ENCODE assay signal across 15 mouse cellular contexts in genomic region chr4:142221757-142222072, GRCm38 (mm10). TPM values are rescaled to one million over a fixed set of nuclear protein-coding genes. Genes with fewer than 3 reads are reported as not detected.
DNase-seq lines count a peak whose midpoint lies in the region; ATAC-seq and TF ChIP-seq lines count a peak whose summit lies in the region.
"Had no signal": no experiment of that assay in that cellular context is flagged by ENCODE, and none has a peak within 500 bp of the region (broad histone marks: within the 10 kb centered on the region; RNA-seq: fewer than 3 reads in every experiment).

No protein-coding gene starts in this region.

- no peak overlapping the region for H3K4me2 ChIP-seq in heart, embryonic 16.5 days (ENCODE audit: low read depth, low read length)
- H3K4me2 ChIP-seq in lung, embryonic 14.5 days: no peak overlapping the region
- peak overlapping the region; percentile 28; the same call in 1 of the 2 replicates for H3K4me2 ChIP-seq in embryonic facial prominence, embryonic 13.5 days
- peak overlapping the region; percentile 42 for H3K4me2 ChIP-seq in limb, embryonic 13.5 days (replicated peaks)
- H3K4me2 ChIP-seq: forebrain, embryonic 13.5 days had no signal

- TF ChIP-seq EP300 in heart, adult 2 months (IDR thresholded peaks at IDR 0.05; ENCODE audit: insufficient read depth, low read depth, low read length): no peak

- no peaks in the 10 kb centered on the region for H3K79me2 ChIP-seq in heart, adult 2 months (replicated peaks; ENCODE audit: control insufficient read depth, insufficient read depth, low read length)

- no peak overlapping the region for H3K4me3 ChIP-seq in heart, embryonic 16.5 days (ENCODE audit: low read length)
- no peak overlapping the region for H3K4me3 ChIP-seq in heart, adult 2 months
- H3K4me3 ChIP-seq in lung, embryonic 14.5 days (ENCODE audit: low read depth, low read length): no peak overlapping the region
- no peak overlapping the region for H3K4me3 ChIP-seq in embryonic facial prominence, embryonic 13.5 days
- H3K4me3 ChIP-seq in limb, embryonic 13.5 days: no peak overlapping the region
- H3K4me3 ChIP-seq: forebrain, embryonic 13.5 days had no signal

- intact Hi-C loops in heart, adult 2 months (cut with DNase I): no loop called here

- no peak for TF ChIP-seq POLR2A in heart, adult 2 months (IDR thresholded peaks at IDR 0.05; ENCODE audit: insufficient read depth, low read depth, low read length)

- peaks cover 31% of the 10 kb centered on the region for H3K4me1 ChIP-seq in heart, embryonic 16.5 days (ENCODE audit: control insufficient read depth, insufficient read depth, low read length)
- peaks cover 5% of the 10 kb centered on the region; the same call in 1 of the 2 replicates for H3K4me1 ChIP-seq in heart, adult 2 months (ENCODE audit: control insufficient read depth, insufficient read depth, low read length)
- peaks cover 51% of the 10 kb centered on the region for H3K4me1 ChIP-seq in lung, embryonic 14.5 days (ENCODE audit: insufficient read depth)
- peaks cover 71% of the 10 kb centered on the region for H3K4me1 ChIP-seq in embryonic facial prominence, embryonic 13.5 days
- peaks cover 66% of the 10 kb centered on the region for H3K4me1 ChIP-seq in limb, embryonic 13.5 days

- 0 out of 2 replicates have a peak overlapping the region, but pooled peaks have one; percentile 34 for H3K27ac ChIP-seq in heart, embryonic 16.5 days (ENCODE audit: low read length)
- H3K27ac ChIP-seq in heart, adult 2 months: no peak overlapping the region
- peak overlapping the region; percentile 83 for H3K27ac ChIP-seq in lung, embryonic 14.5 days (ENCODE audit: low read depth)
- peak overlapping the region; percentile 82 for H3K27ac ChIP-seq in embryonic facial prominence, embryonic 13.5 days
- H3K27ac ChIP-seq in limb, embryonic 13.5 days: peak overlapping the region; percentile 82
- H3K27ac ChIP-seq: forebrain, embryonic 13.5 days; macrophage had no signal

- H3K27me3 ChIP-seq in heart, embryonic 16.5 days (ENCODE audit: control insufficient read depth, insufficient read depth, low read length): no peaks in the 10 kb centered on the region
- H3K27me3 ChIP-seq in heart, adult 2 months (ENCODE audit: control insufficient read depth, insufficient read depth, low read length): no peaks in the 10 kb centered on the region
- H3K27me3 ChIP-seq in lung, embryonic 14.5 days (ENCODE audit: insufficient read depth, low read length): no peaks in the 10 kb centered on the region
- H3K27me3 ChIP-seq in embryonic facial prominence, embryonic 13.5 days: no peaks in the 10 kb centered on the region
- no peaks in the 10 kb centered on the region for H3K27me3 ChIP-seq in limb, embryonic 13.5 days
- H3K27me3 ChIP-seq: forebrain, embryonic 13.5 days had no signal

- no peak for DNase-seq in heart, adult 2 months
- no peak for DNase-seq in lung, embryonic 14.5 days
- DNase-seq in lung, postnatal 4 days: no peak
- no peak for DNase-seq in cerebellum, adult 18-20 months
- no peak for DNase-seq in layer of hippocampus, adult 8-10 months (ENCODE audit: low spot score in 2 of 2)
- DNase-seq: adrenal gland, postnatal 10 days; gastrocnemius, postnatal 25 days; thymus, postnatal 4 days had no signal

- ATAC-seq in heart, embryonic 16.5 days (replicated peaks; ENCODE audit: extremely low read depth, insufficient read depth, low FRiP score): no peak
- ATAC-seq in lung, embryonic 14.5 days (ENCODE audit: insufficient read depth): no peak
- peak; percentile 28; the same call in 1 of the 2 replicates for ATAC-seq in embryonic facial prominence, embryonic 13.5 days (ENCODE audit: insufficient number of reproducible peaks, insufficient read depth, low FRiP score, low TSS enrichment, low read depth)
- ATAC-seq in limb, embryonic 13.5 days (ENCODE audit: low FRiP score, low read depth): peak; percentile 60
- ATAC-seq: CD4-positive, CD25-positive, alpha-beta regulatory T cell, adult 4 months; forebrain, embryonic 13.5 days; inflammation-experienced regulatory T-cells, adult 6 months had no signal

- H3K9ac ChIP-seq in heart, embryonic 16.5 days (ENCODE audit: low read length): no peak overlapping the region
- no peak overlapping the region for H3K9ac ChIP-seq in heart, adult 2 months (ENCODE audit: low read depth, low read length)
- no peak overlapping the region for H3K9ac ChIP-seq in lung, embryonic 14.5 days
- H3K9ac ChIP-seq in embryonic facial prominence, embryonic 13.5 days: no peak overlapping the region
- no peak overlapping the region for H3K9ac ChIP-seq in limb, embryonic 13.5 days
- H3K9ac ChIP-seq: forebrain, embryonic 13.5 days had no signal

- no peak for TF ChIP-seq CTCF in heart, adult 2 months (IDR thresholded peaks at IDR 0.05)
- no peak for TF ChIP-seq CTCF in lung, embryonic 14.5 days (IDR thresholded peaks at IDR 0.05; ENCODE audit: low read depth)

- no peaks in the 10 kb centered on the region for H3K9me3 ChIP-seq in heart, embryonic 16.5 days (replicated peaks; ENCODE audit: control insufficient read depth, low read length)
- no peaks in the 10 kb centered on the region for H3K9me3 ChIP-seq in lung, embryonic 14.5 days (ENCODE audit: low read depth, low read length)
- no peaks in the 10 kb centered on the region for H3K9me3 ChIP-seq in embryonic facial prominence, embryonic 13.5 days
- no peaks in the 10 kb centered on the region for H3K9me3 ChIP-seq in limb, embryonic 13.5 days
- H3K9me3 ChIP-seq: forebrain, embryonic 13.5 days had no signal

- WGBS in heart, embryonic 16.5 days: 41% methylated on average over 5 of the region's 5 CpGs
- WGBS in heart, adult 2 months: 60% methylated on average over 5 of the region's 5 CpGs
- WGBS in lung, embryonic 14.5 days: 26% methylated on average over 5 of the region's 5 CpGs
- 21% methylated on average over 5 of the region's 5 CpGs for WGBS in embryonic facial prominence, embryonic 13.5 days
- WGBS in limb, embryonic 13.5 days: 14% methylated on average over 5 of the region's 5 CpGs

- H3K36me3 ChIP-seq in heart, embryonic 16.5 days (ENCODE audit: control insufficient read depth, insufficient read depth): no peaks in the 10 kb centered on the region
- no peaks in the 10 kb centered on the region for H3K36me3 ChIP-seq in heart, adult 2 months (ENCODE audit: control insufficient read depth, insufficient read depth, low read length)
- H3K36me3 ChIP-seq in lung, embryonic 14.5 days (ENCODE audit: insufficient read depth): no peaks in the 10 kb centered on the region
- H3K36me3 ChIP-seq in embryonic facial prominence, embryonic 13.5 days: no peaks in the 10 kb centered on the region
- H3K36me3 ChIP-seq in limb, embryonic 13.5 days: no peaks in the 10 kb centered on the region

RNA-seq across cellular contexts. Expression of gene Kazn, which starts 17.5 kb away (rescaled TPM):
- polyA plus RNA-seq in heart, embryonic 16.5 days (2015; fragmentation: Nextera tagmentation; extraction: Ambion mirVana): 5.8 and 6.5 TPM in 2 replicates
- total RNA-seq in heart, adult 2 months (2021): 1 to 10 TPM; 2.4 to 3.4 TPM
- 3.8 and 5.7 TPM in 2 replicates for polyA plus RNA-seq in heart, adult 2 months (2012; rRNA removed)
- 12.8 and 14.1 TPM in 2 replicates for polyA plus RNA-seq in lung, embryonic 14.5 days (2014; fragmentation: Nextera tagmentation; extraction: Ambion mirVana)
- polyA plus RNA-seq in embryonic facial prominence, embryonic 13.5 days (2015; fragmentation: Nextera tagmentation; extraction: Ambion mirVana): 13.2 and 13.4 TPM in 2 replicates
- polyA plus RNA-seq in limb, embryonic 13.5 days (2015; fragmentation: Nextera tagmentation; extraction: Ambion mirVana): 14.4 and 15.3 TPM in 2 replicates
- 10 to 100 TPM; 44.3 to 48.2 (median 44.9) TPM for total RNA-seq in layer of hippocampus, adult 8-10 months (2022)
- polyA plus RNA-seq: CD4-positive, CD25-positive, alpha-beta regulatory T cell, adult 4 months; inflammation-experienced regulatory T-cells, adult 6 months; macrophage had no signal

Comparison
In these comparisons a context has a peak if more than half of its experiments do, and no peak if none do; other contexts are left out.
1. ATAC-seq: peak in embryonic facial prominence, embryonic 13.5 days (single experiment) and limb, embryonic 13.5 days (single experiment); none in heart, embryonic 16.5 days (single experiment) and lung, embryonic 14.5 days (single experiment).
2. H3K4me2 ChIP-seq: peak in embryonic facial prominence, embryonic 13.5 days (single experiment) and limb, embryonic 13.5 days (single experiment); none in heart, embryonic 16.5 days (single experiment) and lung, embryonic 14.5 days (single experiment).